Mouse (Mus musculus) kidney, postnatal 0 days (tissue): ENCODE results near the gene Gfi1. TPM values are rescaled to one million over a fixed set of nuclear protein-coding genes. Genes with fewer than 3 reads are reported as not detected.

Experiments
- ATAC-seq: fragments of 200-750 bp; cut with Nextera tagmentation; replicated peaks from 2 replicates; pipeline ENCODE4 v1.8.0; 2017; ENCODE audit warnings: low read depth, moderate number of reproducible peaks, moderate TSS enrichment, moderate library complexity; ENCODE audit not compliant: low FRiP score
- DNase-seq: peaks from one replicate; pipeline ENCODE4 v3.0.0-alpha.2; 2016; ENCODE audit warnings: low spot score
- H3K27ac ChIP-seq: fragments of 300-500 bp; sonication (generic); 2 replicates; pipeline ENCODE4 v1.5.1; 2014; ENCODE audit warnings: mild to moderate bottlenecking
- H3K27me3 ChIP-seq: fragments of 300-500 bp; sonication (generic); 2 replicates; pipeline ENCODE4 v1.6.1; 2014; ENCODE audit warnings: low read length, mixed read lengths; ENCODE audit not compliant: insufficient read depth
- H3K36me3 ChIP-seq: fragments of 300-500 bp; sonication (generic); 2 replicates; pipeline ENCODE4 v1.6.1; 2014; ENCODE audit warnings: low read length, mixed read lengths; ENCODE audit not compliant: insufficient read depth
- H3K4me1 ChIP-seq: fragments of 300-500 bp; sonication (generic); replicated peaks from 2 replicates; pipeline ENCODE4 v1.6.1; 2014; ENCODE audit warnings: antibody characterized with exemption, low read length, mixed read lengths; ENCODE audit not compliant: insufficient read depth
- H3K4me2 ChIP-seq: fragments of 300-500 bp; sonication (generic); 2 replicates; pipeline ENCODE4 v1.6.1; 2014; ENCODE audit warnings: mild to moderate bottlenecking, low read length, moderate library complexity, mixed read lengths
- H3K4me3 ChIP-seq: fragments of 300-500 bp; sonication (generic); replicated peaks from 2 replicates; pipeline ENCODE4 v1.5.1; 2014; ENCODE audit warnings: low read depth, low read length
- H3K9ac ChIP-seq: fragments of 300-500 bp; sonication (generic); 2 replicates; pipeline ENCODE4 v1.6.1; 2014; ENCODE audit warnings: low read depth, low read length
- H3K9me3 ChIP-seq: fragments of 300-500 bp; sonication (generic); replicated peaks from 2 replicates; pipeline ENCODE4 v1.6.1; 2016; ENCODE audit warnings: low read length, inconsistent platforms, mixed read lengths
- CTCF ChIP-seq: IDR thresholded peaks from 2 replicates; pipeline ENCODE4 v1.5.1; 2016; ENCODE audit warnings: antibody characterized with exemption, low read depth, mild to moderate bottlenecking, moderate library complexity
- WGBS: fragments of 180-500 bp; shearing (Covaris S2); extraction: QIAGEN DNeasy Blood & Tissue Kit; methylation state at CpG from one replicate; pipeline ENCODE4 v1.1.7; 2014; 5-methylcytosine and 5-hydroxymethylcytosine counted together
- polyA plus RNA-seq: library from polyadenylated mRNA; unstranded; fragments of >200 nt; fragmentation: Nextera tagmentation; extraction: Ambion mirVana; gene quantifications from 2 replicates; pipeline ENCODE4 v1.2.1, GENCODE M21; 2015

Gfi1 gene
- polyA plus RNA-seq, 1 experiment from 2014 or later, result not detected

- ATAC-seq (no peak), DNase-seq (no peak)
- 84% methylated on average over 6 of the region's 6 CpGs for WGBS
- Histone ChIP-seq H3K9ac (no peak overlapping the region), H3K27me3 (no peaks in the 10 kb centered on the region), H3K4me1 (no peaks in the 10 kb centered on the region), H3K4me3 (no peak overlapping the region), H3K9me3 (no peaks in the 10 kb centered on the region), H3K36me3 (no peaks in the 10 kb centered on the region), H3K4me2 (no peak overlapping the region), H3K27ac (no peak overlapping the region)
- TF ChIP-seq CTCF, result no peak
Measured at GRCm38 (mm10) chr5:107703207-107703763, 22.6 kb downstream of the Gfi1 start.

- Histone ChIP-seq H3K9me3 (no peaks in the 10 kb centered on the region), H3K9ac (no peak overlapping the region), H3K4me2 (no peak overlapping the region), H3K27ac (no peak overlapping the region), H3K36me3 (no peaks in the 10 kb centered on the region), H3K27me3 (no peaks in the 10 kb centered on the region), H3K4me1 (no peaks in the 10 kb centered on the region), H3K4me3 (no peak overlapping the region)
- TF ChIP-seq CTCF, result no peak
- DNase-seq, result no peak
- 76% methylated on average over 9 of the region's 9 CpGs for WGBS
- no peak for ATAC-seq
Measured at GRCm38 (mm10) chr5:107701658-107702057, 24.2 kb downstream of the Gfi1 start.

GRCm38 (mm10) chr5:107700873-107701272 lies 25.0 kb downstream of the Gfi1 start:
- Histone ChIP-seq H3K4me2 (no peak overlapping the region), H3K9ac (no peak overlapping the region), H3K4me1 (no peaks in the 10 kb centered on the region), H3K36me3 (no peaks in the 10 kb centered on the region), H3K27me3 (no peaks in the 10 kb centered on the region), H3K27ac (no peak overlapping the region), H3K9me3 (no peaks in the 10 kb centered on the region), H3K4me3 (no peak overlapping the region)
- no peak for TF ChIP-seq CTCF
- no peak for DNase-seq
- ATAC-seq, result no peak
- WGBS, result 82% methylated on average over 10 of the region's 10 CpGs

GRCm38 (mm10) chr5:107698888-107699287 lies 26.9 kb downstream of the Gfi1 start:
- no peak overlapping the region for H3K4me2 ChIP-seq
- DNase-seq (no peak), ATAC-seq (no peak)
- H3K27ac ChIP-seq, result no peak overlapping the region
- H3K9me3 ChIP-seq, result no peaks in the 10 kb centered on the region
- no peak for TF ChIP-seq CTCF
- no peak overlapping the region for H3K9ac ChIP-seq
- 68% methylated on average over 8 of the region's 8 CpGs for WGBS
- H3K27me3 ChIP-seq, result no peaks in the 10 kb centered on the region
- no peak overlapping the region for H3K4me3 ChIP-seq
- no peaks in the 10 kb centered on the region for H3K36me3 ChIP-seq
- H3K4me1 ChIP-seq, result no peaks in the 10 kb centered on the region

- H3K27ac ChIP-seq, result no peak overlapping the region
- H3K36me3 ChIP-seq, result no peaks in the 10 kb centered on the region
- H3K4me3 ChIP-seq, result no peak overlapping the region
- DNase-seq (no peak), ATAC-seq (no peak)
- 81% methylated on average over 3 of the region's 3 CpGs for WGBS
- no peaks in the 10 kb centered on the region for H3K9me3 ChIP-seq
- no peaks in the 10 kb centered on the region for H3K4me1 ChIP-seq
- no peak overlapping the region for H3K4me2 ChIP-seq
- H3K9ac ChIP-seq, result no peak overlapping the region
- no peak for TF ChIP-seq CTCF
- no peaks in the 10 kb centered on the region for H3K27me3 ChIP-seq
Measured at GRCm38 (mm10) chr5:107695019-107695418, 30.8 kb downstream of the Gfi1 start.

GRCm38 (mm10) chr5:107688499-107688866 lies 37.4 kb downstream of the Gfi1 start:
- DNase-seq, result no peak
- H3K9me3 ChIP-seq, result no peaks in the 10 kb centered on the region
- peak overlapping the region; percentile 38 for H3K4me3 ChIP-seq
- 0 out of 2 replicates have a peak, but pooled peaks cover 4% of the 10 kb centered on the region for H3K4me1 ChIP-seq
- H3K4me2 ChIP-seq, result peak overlapping the region; percentile 64
- H3K27me3 ChIP-seq, result no peaks in the 10 kb centered on the region
- no peaks in the 10 kb centered on the region for H3K36me3 ChIP-seq
- H3K27ac ChIP-seq, result no peak overlapping the region
- 20% methylated on average over 9 of the region's 9 CpGs for WGBS
- no peak for TF ChIP-seq CTCF
- H3K9ac ChIP-seq, result peak overlapping the region; percentile 46; the same call in 1 of the 2 replicates
- 0 out of 2 replicates have a peak, but pooled peaks have one; percentile 23 for ATAC-seq
